Mouse (Mus musculus) heart, adult 2 months (tissue): ENCODE measurements around the gene Myrf.

Source experiments
- CTCF ChIP-seq: fragments of 200-600 bp; IDR thresholded peaks from 2 replicates; pipeline ENCODE4 v1.8.1; 2022; ENCODE audit warnings: antibody characterized with exemption, mild to moderate bottlenecking, moderate library complexity
- POLR2A ChIP-seq: fragments of 200-500 bp; IDR thresholded peaks from 2 replicates; pipeline ENCODE4 v1.6.1; 2011; ENCODE audit warnings: mild to moderate bottlenecking, low read depth, low read length, control low read depth; ENCODE audit not compliant: insufficient read depth

DNA sequence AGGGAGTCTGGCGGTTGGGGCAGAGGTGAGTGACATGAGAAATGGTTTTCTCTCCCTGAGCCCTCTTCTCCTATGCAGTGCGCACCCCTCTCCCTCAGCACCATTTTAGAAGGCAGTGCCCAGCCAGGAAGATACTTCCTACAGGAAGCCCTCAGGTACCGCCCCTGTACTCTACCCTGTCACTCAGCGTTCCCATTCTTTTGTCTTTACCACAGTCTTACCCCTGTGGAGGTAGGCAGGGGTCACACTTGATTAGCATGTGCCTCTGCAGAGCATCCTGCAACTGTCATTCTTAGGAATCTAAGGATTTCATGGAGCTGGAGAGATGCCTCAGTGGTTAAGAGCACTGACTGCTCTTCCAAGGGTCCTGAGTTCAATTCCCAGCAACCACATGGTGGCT is 17.0 kb downstream of the Myrf start:
- no peak for TF ChIP-seq CTCF
- no peak for TF ChIP-seq POLR2A
